Mouse (Mus musculus) forebrain, embryonic 16.5 days (tissue): ENCODE results near the gene Sf3b1. TPM values are rescaled to one million over a fixed set of nuclear protein-coding genes. Genes with fewer than 3 reads are reported as not detected.
"Not testable (repeated sequence)": the region's sequence is repeated elsewhere in the genome, so short reads cannot be mapped to it uniquely, and the experiment has no call there.

Experiments
- ATAC-seq: fragments of 200-750 bp; cut with Nextera tagmentation; 2 replicates; pipeline ENCODE4 v1.8.0; 2017; ENCODE audit warnings: mild to moderate bottlenecking, moderate library complexity
- H3K27ac ChIP-seq: fragments of 300-500 bp; sonication (generic); 2 replicates; pipeline ENCODE4 v1.5.1; 2014; ENCODE audit warnings: low read length, control low read depth
- H3K27me3 ChIP-seq: fragments of 300-500 bp; sonication (generic); replicated peaks from 2 replicates; pipeline ENCODE4 v1.6.1; 2014; ENCODE audit warnings: low read length; ENCODE audit not compliant: control insufficient read depth, insufficient read depth
- H3K36me3 ChIP-seq: fragments of 300-500 bp; sonication (generic); 2 replicates; pipeline ENCODE4 v1.6.1; 2014; ENCODE audit not compliant: control insufficient read depth, insufficient read depth
- H3K4me1 ChIP-seq: fragments of 300-500 bp; sonication (generic); replicated peaks from 2 replicates; pipeline ENCODE4 v1.6.1; 2014; ENCODE audit warnings: low read length; ENCODE audit not compliant: control insufficient read depth, insufficient read depth
- H3K4me2 ChIP-seq: fragments of 300-500 bp; sonication (generic); 2 replicates; pipeline ENCODE4 v1.6.1; 2014; ENCODE audit warnings: mild to moderate bottlenecking, low read length, control low read depth
- H3K4me3 ChIP-seq: fragments of 300-500 bp; sonication (generic); replicated peaks from 2 replicates; pipeline ENCODE4 v1.5.1; 2014; ENCODE audit warnings: mild to moderate bottlenecking, low read length, control low read depth
- H3K9ac ChIP-seq: fragments of 300-500 bp; sonication (generic); replicated peaks from 2 replicates; pipeline ENCODE4 v1.6.1; 2014; ENCODE audit warnings: low read depth, low read length, control low read depth
- H3K9me3 ChIP-seq: fragments of 300-500 bp; sonication (generic); 2 replicates; pipeline ENCODE4 v1.6.1; 2016; ENCODE audit warnings: low read length; ENCODE audit not compliant: control insufficient read depth
- WGBS: fragments of 180-500 bp; shearing (Covaris S2); extraction: QIAGEN DNeasy Blood & Tissue Kit; methylation state at CpG from one replicate; pipeline ENCODE4 v1.1.7; 2014; 5-methylcytosine and 5-hydroxymethylcytosine counted together
- polyA plus RNA-seq: library from polyadenylated mRNA; unstranded; fragments of >200 nt; fragmentation: Nextera tagmentation; extraction: Ambion mirVana; gene quantifications from 2 replicates; pipeline ENCODE4 v1.2.1, GENCODE M21; 2015

Gene Sf3b1
- polyA plus RNA-seq, 1 experiment from 2014 or later, result 379 TPM

DNA sequence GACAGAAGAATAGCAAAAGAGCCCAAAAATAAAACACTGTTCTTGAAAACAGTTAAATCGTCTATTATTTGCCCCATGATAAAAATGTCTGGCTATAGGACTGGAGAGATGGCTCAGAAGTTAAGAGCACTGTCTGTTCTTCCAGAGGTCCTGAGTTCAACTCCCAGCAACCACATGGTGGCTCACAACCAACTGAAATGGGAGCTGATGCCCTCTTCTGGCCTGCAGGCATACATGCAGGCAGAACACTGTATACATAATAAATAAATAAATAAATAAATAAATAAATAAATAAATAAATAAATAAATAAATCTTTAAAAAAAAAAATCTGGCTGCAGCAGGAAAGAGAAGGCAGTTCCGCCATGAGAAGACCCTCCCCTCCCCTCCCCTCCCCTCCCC, 19.0 kb downstream of the Sf3b1 start:
- H3K4me2 ChIP-seq, H3K27me3 ChIP-seq, ATAC-seq, H3K9me3 ChIP-seq, H3K4me1 ChIP-seq, H3K9ac ChIP-seq, H3K27ac ChIP-seq, H3K4me3 ChIP-seq: not testable (repeated sequence)
- WGBS, result 83% methylated on average over 2 of the region's 2 CpGs
- peaks cover 36% of the 10 kb centered on the region for H3K36me3 ChIP-seq

DNA sequence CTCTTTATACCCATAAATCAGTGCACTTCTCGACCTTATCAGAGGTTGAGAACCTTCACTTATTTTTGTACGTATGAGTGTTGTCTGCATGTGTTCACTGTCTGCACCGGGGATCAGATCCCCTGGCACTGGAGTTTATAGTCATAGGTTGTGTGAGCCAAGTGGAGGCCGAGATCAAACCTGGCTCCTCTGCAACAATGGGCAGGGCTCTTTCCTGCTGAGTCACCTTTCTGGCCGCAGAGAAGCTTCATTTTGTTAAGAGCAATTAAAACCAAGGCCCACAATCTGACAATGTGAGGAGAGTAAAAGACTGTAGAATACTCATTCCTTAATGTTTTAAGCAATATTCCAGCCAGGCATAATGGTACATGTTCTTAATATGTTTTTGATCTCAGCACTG, 33.7 kb downstream of the Sf3b1 start:
- Histone ChIP-seq H3K27me3 (no peaks in the 10 kb centered on the region), H3K4me2 (no peak overlapping the region), H3K4me1 (no peaks in the 10 kb centered on the region), H3K4me3 (no peak overlapping the region), H3K36me3 (peaks cover 49% of the 10 kb centered on the region), H3K9me3 (no peaks in the 10 kb centered on the region), H3K9ac (no peak overlapping the region), H3K27ac (no peak overlapping the region)
- ATAC-seq, result no peak
- 86% methylated on average over 5 of the region's 5 CpGs for WGBS

GRCm38 (mm10) chr1:54986248-54986647, 41.0 kb downstream of the Sf3b1 start:
- Histone ChIP-seq H3K9ac (no peak overlapping the region), H3K9me3 (no peaks in the 10 kb centered on the region), H3K4me3 (no peak overlapping the region), H3K4me2 (no peak overlapping the region), H3K27ac (no peak overlapping the region), H3K27me3 (no peaks in the 10 kb centered on the region), H3K36me3 (peaks cover 28% of the 10 kb centered on the region), H3K4me1 (no peaks in the 10 kb centered on the region)
- no peak for ATAC-seq
- 93% methylated on average over 5 of the region's 5 CpGs for whole genome bisulfite sequencing

DNA sequence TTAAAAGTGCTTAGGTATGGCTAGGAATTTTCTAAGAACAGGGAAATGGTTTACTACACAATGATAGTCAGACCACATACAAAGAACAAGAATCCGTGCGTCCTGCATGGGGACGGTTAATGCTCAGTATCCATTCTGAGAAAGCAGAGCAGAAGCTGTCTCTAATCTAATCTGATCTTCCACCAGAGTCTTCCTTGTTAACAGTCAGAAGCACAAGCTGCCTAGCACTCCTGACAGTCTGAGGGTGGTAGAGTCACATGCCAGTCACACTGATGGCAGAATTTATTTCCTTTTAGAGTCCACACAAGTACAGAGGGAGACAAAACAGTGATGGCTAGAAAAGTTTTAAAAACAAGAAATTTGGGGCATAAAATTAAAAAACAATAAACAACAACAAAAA, 41.5 kb downstream of the Sf3b1 start:
- Histone ChIP-seq H3K36me3 (peaks cover 26% of the 10 kb centered on the region), H3K4me3 (no peak overlapping the region), H3K9ac (no peak overlapping the region), H3K4me1 (no peaks in the 10 kb centered on the region), H3K27ac (no peak overlapping the region), H3K4me2 (no peak overlapping the region), H3K27me3 (no peaks in the 10 kb centered on the region), H3K9me3 (no peaks in the 10 kb centered on the region)
- ATAC-seq, result no peak
- 92% methylated on average over 3 of the region's 3 CpGs for WGBS

GRCm38 (mm10) chr1:54984154-54984553, 43.1 kb downstream of the Sf3b1 start:
- no peaks in the 10 kb centered on the region for H3K4me1 ChIP-seq
- H3K4me2 ChIP-seq, result no peak overlapping the region
- H3K9ac ChIP-seq, result no peak overlapping the region
- no peaks in the 10 kb centered on the region for H3K9me3 ChIP-seq
- no peak overlapping the region for H3K27ac ChIP-seq
- ATAC-seq, result no peak
- H3K27me3 ChIP-seq, result no peaks in the 10 kb centered on the region
- WGBS, result 87% methylated on average over 7 of the region's 7 CpGs
- H3K36me3 ChIP-seq, result peaks cover 15% of the 10 kb centered on the region; the same call in 1 of the 2 replicates
- no peak overlapping the region for H3K4me3 ChIP-seq

DNA sequence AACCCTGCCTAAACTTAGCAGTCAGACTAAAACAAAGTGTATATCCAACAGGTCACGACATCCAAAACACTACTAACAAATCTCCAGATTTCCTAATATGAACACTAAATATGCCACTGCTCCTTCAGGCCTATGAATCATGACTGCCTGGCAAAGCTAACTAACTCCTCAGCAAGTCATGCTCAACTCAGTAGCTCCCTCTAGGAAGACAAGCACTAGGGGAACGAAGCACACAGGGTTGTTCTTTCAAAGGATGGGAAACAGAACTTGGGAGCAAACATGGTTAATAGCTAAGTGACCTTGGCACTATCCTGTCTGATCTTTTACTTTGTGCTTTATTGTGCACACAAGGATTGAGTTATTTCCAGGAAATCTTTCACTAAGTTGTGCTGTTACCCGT, 43.9 kb downstream of the Sf3b1 start:
- H3K27me3 ChIP-seq, result no peaks in the 10 kb centered on the region
- no peak overlapping the region for H3K4me3 ChIP-seq
- no peak overlapping the region for H3K27ac ChIP-seq
- H3K9me3 ChIP-seq, result no peaks in the 10 kb centered on the region
- H3K4me1 ChIP-seq, result no peaks in the 10 kb centered on the region
- H3K9ac ChIP-seq, result no peak overlapping the region
- peak; percentile 11; the same call in 1 of the 2 replicates for ATAC-seq
- WGBS, result 66% methylated on average over 3 of the region's 3 CpGs
- H3K4me2 ChIP-seq, result no peak overlapping the region
- H3K36me3 ChIP-seq, result peaks cover 15% of the 10 kb centered on the region; the same call in 1 of the 2 replicates

DNA sequence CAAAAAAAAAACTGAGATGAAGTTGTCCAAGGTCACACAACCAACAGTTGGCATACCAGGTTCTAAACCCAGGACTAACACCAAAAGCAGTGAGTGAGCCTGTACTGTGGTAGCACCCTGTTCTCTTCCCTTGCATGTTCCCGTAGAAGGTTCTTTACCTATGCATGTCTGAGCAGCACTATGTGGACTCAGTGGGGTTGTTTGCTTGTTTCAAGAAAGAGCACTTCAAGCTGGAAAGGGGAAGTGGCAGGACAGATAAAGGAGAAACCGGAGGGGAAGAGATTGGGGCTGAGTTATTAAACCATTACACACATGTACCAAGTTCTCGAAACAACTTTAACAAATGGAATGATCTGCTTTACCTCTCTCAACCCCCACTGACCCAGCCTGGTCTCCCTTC, 44.6 kb downstream of the Sf3b1 start:
- no peak for ATAC-seq
- no peaks in the 10 kb centered on the region for H3K9me3 ChIP-seq

DNA sequence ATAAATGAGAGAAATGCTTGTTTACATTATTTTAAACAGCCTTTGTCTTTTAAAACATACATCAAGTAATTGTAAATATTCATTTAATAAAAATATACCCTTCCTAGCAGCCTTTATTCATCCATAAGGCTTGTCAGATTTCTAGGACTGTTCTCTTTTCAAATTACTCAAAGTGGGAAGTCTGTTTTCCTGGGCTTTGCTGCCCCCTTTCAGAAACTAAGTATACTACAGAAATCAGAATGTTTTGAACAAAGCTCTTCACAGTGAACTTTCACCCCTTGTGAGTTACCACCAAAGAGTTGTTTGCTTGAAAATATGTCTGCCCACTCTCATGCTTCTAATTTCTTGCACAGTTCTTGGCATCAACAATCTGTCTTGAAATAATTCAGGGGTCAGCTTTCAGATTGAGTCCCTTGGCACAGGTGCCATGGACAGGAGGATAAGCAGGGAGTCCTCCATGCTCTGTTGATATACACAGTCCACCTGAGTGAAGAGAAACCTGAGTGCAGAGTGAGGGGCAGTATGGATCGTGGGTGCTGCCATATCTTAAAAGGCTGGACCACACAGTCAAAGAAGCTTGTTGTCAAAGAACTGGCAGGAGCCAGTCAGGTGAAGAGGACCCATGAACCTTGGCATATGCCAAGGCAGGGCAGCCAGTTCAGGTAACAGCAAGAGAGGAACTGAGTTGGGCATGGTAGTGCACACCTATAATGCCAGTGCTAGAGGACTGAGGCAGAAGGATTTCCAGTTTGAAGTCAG, 47.9 kb downstream of the Sf3b1 start:
- H3K9ac ChIP-seq, result no peak overlapping the region
- H3K4me2 ChIP-seq, result no peak overlapping the region
- no peaks in the 10 kb centered on the region for H3K36me3 ChIP-seq
- H3K9me3 ChIP-seq, result no peaks in the 10 kb centered on the region
- ATAC-seq, result peak; percentile 57
- 61% methylated on average over 1 of the region's 1 CpGs for WGBS
- no peaks in the 10 kb centered on the region for H3K27me3 ChIP-seq
- H3K27ac ChIP-seq, result no peak overlapping the region
- H3K4me1 ChIP-seq, result no peaks in the 10 kb centered on the region
- H3K4me3 ChIP-seq, result no peak overlapping the region

More for the DNA sequence above, 44.6 kb downstream of the Sf3b1 start:
- H3K36me3 ChIP-seq, result peaks cover 12% of the 10 kb centered on the region; the same call in 1 of the 2 replicates
- no peak overlapping the region for H3K4me3 ChIP-seq
- no peak overlapping the region for H3K4me2 ChIP-seq
- no peaks in the 10 kb centered on the region for H3K4me1 ChIP-seq
- H3K27me3 ChIP-seq, result no peaks in the 10 kb centered on the region
- H3K9ac ChIP-seq, result no peak overlapping the region
- H3K27ac ChIP-seq, result no peak overlapping the region
- WGBS, result 93% methylated on average over 3 of the region's 3 CpGs

GRCm38 (mm10) chr1:54971687-54972404, 55.4 kb downstream of the Sf3b1 start:
- Histone ChIP-seq H3K36me3 (no peaks in the 10 kb centered on the region), H3K9ac (no peak overlapping the region), H3K27ac (no peak overlapping the region), H3K4me1 (no peaks in the 10 kb centered on the region), H3K27me3 (no peaks in the 10 kb centered on the region), H3K4me2 (no peak overlapping the region), H3K4me3 (no peak overlapping the region), H3K9me3 (no peaks in the 10 kb centered on the region)
- no peak for ATAC-seq
- 90% methylated on average over 5 of the region's 5 CpGs for WGBS
